Mouse (Mus musculus): ENCODE results near the gene Cldnd2. TPM values are rescaled to one million over a fixed set of nuclear protein-coding genes. Genes with fewer than 3 reads are reported as not detected.
"Not testable (repeated sequence)": the region's sequence is repeated elsewhere in the genome, so short reads cannot be mapped to it uniquely, and the experiment has no call there.

The Cldnd2 gene
- not detected in 2 replicates for polyA plus RNA-seq (2015; fragmentation: Nextera tagmentation; extraction: Ambion mirVana)

DNA sequence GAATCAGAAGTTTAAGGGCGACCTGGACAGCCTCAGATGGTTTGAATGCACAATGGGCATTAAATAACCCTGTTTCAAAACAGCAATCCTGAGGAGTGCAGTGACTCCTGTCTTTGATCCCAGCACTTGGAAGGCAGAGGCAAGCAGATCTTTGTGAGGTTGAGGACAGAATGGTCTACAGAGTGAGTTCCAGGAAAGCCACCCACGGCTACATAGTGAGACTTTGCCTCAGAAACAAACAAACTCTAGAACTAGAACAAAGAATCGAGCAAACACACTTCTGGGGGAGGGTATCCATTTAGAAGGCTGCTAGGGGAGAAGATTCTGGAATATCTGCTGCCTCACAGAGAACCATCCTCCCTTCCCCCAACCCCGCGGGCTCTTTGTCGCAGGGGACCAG, at the start of gene Cldnd2:
Gene Cldnd2 (plus strand): TSS at position 301 of the 400 bp plus-strand sequence.
- H3K4me3 ChIP-seq, result no peak within 1 kb of the TSS
- H3K9ac ChIP-seq, result no peak within 1 kb of the TSS
- H3K4me2 ChIP-seq, result no peak within 1 kb of the TSS
- peaks cover 15% of the 10 kb centered on the region for H3K4me1 ChIP-seq
- WGBS, result 80% methylated on average over 6 of the region's 6 CpGs
- no peak for ATAC-seq (ENCODE audit: insufficient number of reproducible peaks, insufficient read depth, low FRiP score, low TSS enrichment, low read depth)
- no peaks in the 10 kb centered on the region for H3K9me3 ChIP-seq
- H3K27ac ChIP-seq, result no peak within 1 kb of the TSS
- no peaks in the 10 kb centered on the region for H3K27me3 ChIP-seq
- H3K36me3 ChIP-seq, result no peaks in the 10 kb centered on the region

DNA sequence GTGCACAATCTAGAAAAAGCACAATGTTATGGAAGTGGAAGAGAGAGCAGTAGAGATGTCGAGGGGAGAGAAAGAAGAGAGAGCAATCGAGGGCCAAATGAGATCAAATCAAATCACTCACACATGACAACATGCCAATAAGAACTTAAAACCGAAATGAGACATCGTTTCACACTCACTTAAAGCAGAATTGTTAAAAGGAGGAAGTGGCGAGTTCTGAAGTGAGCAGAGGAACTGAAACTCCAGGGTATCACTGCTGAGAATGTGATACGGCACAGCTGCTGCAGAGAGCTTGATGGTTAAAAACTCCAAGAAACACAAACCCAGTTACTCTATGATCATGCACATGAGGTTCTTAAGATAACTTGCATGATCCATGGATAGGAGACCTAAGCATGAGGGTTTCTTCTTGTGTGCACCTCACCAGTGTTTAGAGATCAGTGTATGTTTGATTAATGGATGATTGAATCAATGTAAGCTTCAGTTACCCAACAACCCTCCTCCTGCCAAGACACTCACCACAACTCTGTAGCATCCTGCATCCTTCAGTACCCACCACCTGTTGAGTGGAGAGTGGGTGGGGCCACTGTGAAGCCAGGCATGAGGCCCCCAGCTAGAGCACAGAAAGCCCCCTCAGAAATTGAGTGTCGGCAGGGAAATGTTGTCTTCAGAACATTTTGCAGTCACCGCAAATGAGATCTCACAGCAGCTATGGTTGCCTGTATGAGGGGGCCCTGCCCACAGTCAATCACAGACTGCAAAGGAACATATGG, 48.0 kb upstream of the Cldnd2 start:
- Histone ChIP-seq H3K36me3 (no peaks in the 10 kb centered on the region), H3K9me3 (no peaks in the 10 kb centered on the region), H3K27me3 (no peaks in the 10 kb centered on the region), H3K4me3 (no peak overlapping the region), H3K9ac (no peak overlapping the region), H3K27ac (no peak overlapping the region), H3K4me1 (no peaks in the 10 kb centered on the region), H3K4me2 (no peak overlapping the region)
- 78% methylated on average over 8 of the region's 8 CpGs for WGBS
- ATAC-seq (ENCODE audit: insufficient number of reproducible peaks, insufficient read depth, low FRiP score, low TSS enrichment, low read depth), result no peak

DNA sequence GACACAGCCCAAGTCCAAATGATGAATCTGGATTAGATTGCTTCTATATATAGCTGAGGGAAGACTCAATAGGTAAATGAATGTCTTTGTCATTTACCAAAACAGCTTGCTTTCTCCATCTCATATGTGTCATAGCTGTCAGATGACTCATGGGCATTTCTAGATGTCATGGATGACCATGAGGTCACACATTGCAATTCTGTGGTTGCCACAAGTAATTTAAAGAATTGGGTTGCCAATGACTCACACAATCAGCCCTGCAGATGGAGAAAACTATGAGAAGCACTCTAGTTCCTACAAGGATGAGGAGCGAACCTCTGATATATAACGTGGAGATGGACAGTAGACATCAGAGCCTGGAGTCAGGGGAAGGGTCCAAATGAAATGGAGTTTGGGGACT, 41.1 kb upstream of the Cldnd2 start:
- no peak overlapping the region for H3K4me2 ChIP-seq
- no peak overlapping the region for H3K27ac ChIP-seq
- 84% methylated on average over 2 of the region's 2 CpGs for WGBS
- H3K9ac ChIP-seq, result no peak overlapping the region
- H3K36me3 ChIP-seq, result no peaks in the 10 kb centered on the region
- H3K4me3 ChIP-seq, result no peak overlapping the region
- no peaks in the 10 kb centered on the region for H3K27me3 ChIP-seq
- no peak for ATAC-seq (ENCODE audit: insufficient number of reproducible peaks, insufficient read depth, low FRiP score, low TSS enrichment, low read depth)
- no peaks in the 10 kb centered on the region for H3K4me1 ChIP-seq
- H3K9me3 ChIP-seq, result no peaks in the 10 kb centered on the region

DNA sequence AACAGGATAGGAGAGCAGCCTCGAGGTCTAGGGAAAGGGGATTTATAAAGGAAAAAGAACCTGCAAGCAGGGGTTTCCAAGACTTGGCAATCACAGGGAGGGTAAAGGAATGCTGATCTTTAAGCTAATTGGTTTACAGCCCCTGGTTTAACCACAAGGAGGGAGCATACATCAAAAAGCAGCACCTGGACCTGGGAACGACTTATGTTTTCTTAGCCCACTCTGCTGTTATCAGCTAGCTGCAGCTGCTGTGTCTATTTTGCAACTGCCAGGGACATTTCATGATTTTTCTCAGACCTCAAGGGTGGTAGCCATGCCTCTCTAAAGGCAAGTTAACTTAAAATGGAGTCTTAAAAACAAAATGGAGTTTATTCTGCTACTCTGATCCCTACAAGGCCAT, 37.9 kb upstream of the Cldnd2 start:
- Histone ChIP-seq H3K4me2 (no peak overlapping the region), H3K4me1 (no peaks in the 10 kb centered on the region), H3K9me3 (no peaks in the 10 kb centered on the region), H3K36me3 (no peaks in the 10 kb centered on the region), H3K4me3 (no peak overlapping the region), H3K9ac (no peak overlapping the region), H3K27ac (no peak overlapping the region), H3K27me3 (no peaks in the 10 kb centered on the region)
- ATAC-seq (ENCODE audit: insufficient number of reproducible peaks, insufficient read depth, low FRiP score, low TSS enrichment, low read depth), result no peak
- 49% methylated on average over 2 of the region's 2 CpGs for WGBS

DNA sequence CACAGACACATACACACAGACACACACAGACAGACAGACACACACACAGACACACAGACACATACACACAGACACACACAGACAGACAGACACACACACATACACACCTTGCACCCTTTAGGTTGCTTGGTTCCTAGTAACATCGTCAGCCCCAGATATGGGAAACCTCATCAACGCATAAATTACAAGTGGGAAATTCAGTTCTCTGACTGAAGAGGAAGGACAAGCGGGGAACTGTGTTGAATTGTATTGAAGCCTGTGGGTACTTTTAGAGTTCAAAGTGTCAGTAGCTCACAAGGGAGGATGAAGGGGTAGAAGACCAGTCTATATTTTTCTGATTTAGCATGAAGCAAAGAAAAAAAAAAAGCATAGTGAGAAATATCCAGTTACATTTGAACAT, 33.0 kb upstream of the Cldnd2 start:
- no peak overlapping the region for H3K4me2 ChIP-seq
- ATAC-seq (ENCODE audit: insufficient number of reproducible peaks, insufficient read depth, low FRiP score, low TSS enrichment, low read depth), result no peak
- no peaks in the 10 kb centered on the region for H3K4me1 ChIP-seq
- no peaks in the 10 kb centered on the region for H3K27me3 ChIP-seq
- 80% methylated on average over 3 of the region's 3 CpGs for WGBS
- H3K4me3 ChIP-seq, result no peak overlapping the region
- no peak overlapping the region for H3K27ac ChIP-seq
- H3K9ac ChIP-seq, result no peak overlapping the region
- no peaks in the 10 kb centered on the region for H3K9me3 ChIP-seq
- H3K36me3 ChIP-seq, result no peaks in the 10 kb centered on the region

DNA sequence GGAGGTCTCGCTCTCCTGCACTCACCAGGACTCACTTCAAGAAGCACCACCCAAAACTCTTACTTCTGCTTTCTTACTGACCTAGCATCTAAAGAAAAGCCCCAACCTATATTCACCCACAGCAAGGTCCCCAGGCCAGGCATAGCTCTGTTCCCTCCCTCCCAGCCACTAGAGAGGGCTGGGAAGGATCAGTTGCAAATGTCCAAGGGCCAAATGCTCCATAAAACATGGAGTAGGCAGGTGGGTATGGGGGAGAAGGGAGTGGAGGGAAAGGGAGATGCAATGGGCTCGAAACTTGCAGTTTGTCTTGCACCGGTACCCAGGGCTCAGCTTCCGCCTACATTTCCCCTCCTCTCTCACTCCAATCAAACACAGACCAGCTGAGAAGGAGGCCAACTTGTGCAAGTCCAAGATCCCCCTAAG, 32.4 kb upstream of the Cldnd2 start, which contains the start of gene Siglecg:
Gene Siglecg (plus strand): TSS at position 74 of the 423 bp plus-strand sequence.
- no peaks in the 10 kb centered on the region for H3K9me3 ChIP-seq
- H3K4me1 ChIP-seq, result no peaks in the 10 kb centered on the region
- no peaks in the 10 kb centered on the region for H3K36me3 ChIP-seq
- no peak within 1 kb of the TSS for H3K9ac ChIP-seq
- no peak within 1 kb of the TSS for H3K27ac ChIP-seq
- ATAC-seq (ENCODE audit: insufficient number of reproducible peaks, insufficient read depth, low FRiP score, low TSS enrichment, low read depth), result no peak
- no peak within 1 kb of the TSS for H3K4me3 ChIP-seq
- no peaks in the 10 kb centered on the region for H3K27me3 ChIP-seq
- WGBS, result 79% methylated on average over 4 of the region's 4 CpGs
- no peak within 1 kb of the TSS for H3K4me2 ChIP-seq

DNA sequence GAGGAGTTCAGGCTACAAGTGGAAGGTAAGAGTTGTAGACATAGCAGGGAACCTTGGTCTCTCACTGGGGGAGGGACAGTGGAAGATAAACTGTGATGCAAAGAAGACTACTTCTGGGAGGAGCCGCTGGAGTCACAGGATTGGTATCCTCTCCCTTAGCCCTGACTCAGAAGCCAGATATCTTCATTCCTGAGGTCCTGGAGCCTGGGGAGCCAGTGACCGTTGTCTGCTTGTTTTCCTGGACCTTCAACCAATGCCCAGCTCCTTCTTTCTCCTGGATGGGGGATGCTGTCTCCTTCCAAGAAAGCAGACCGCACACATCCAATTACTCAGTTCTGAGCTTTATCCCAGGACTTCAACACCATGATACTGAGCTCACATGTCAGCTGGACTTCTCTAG, 31.5 kb upstream of the Cldnd2 start:
- H3K36me3 ChIP-seq, result no peaks in the 10 kb centered on the region
- no peak overlapping the region for H3K27ac ChIP-seq
- no peak for ATAC-seq (ENCODE audit: insufficient number of reproducible peaks, insufficient read depth, low FRiP score, low TSS enrichment, low read depth)
- H3K27me3 ChIP-seq, result no peaks in the 10 kb centered on the region
- no peaks in the 10 kb centered on the region for H3K9me3 ChIP-seq
- no peaks in the 10 kb centered on the region for H3K4me1 ChIP-seq
- 71% methylated on average over 3 of the region's 3 CpGs for whole genome bisulfite sequencing
- H3K4me2 ChIP-seq, result no peak overlapping the region
- no peak overlapping the region for H3K4me3 ChIP-seq
- no peak overlapping the region for H3K9ac ChIP-seq

DNA sequence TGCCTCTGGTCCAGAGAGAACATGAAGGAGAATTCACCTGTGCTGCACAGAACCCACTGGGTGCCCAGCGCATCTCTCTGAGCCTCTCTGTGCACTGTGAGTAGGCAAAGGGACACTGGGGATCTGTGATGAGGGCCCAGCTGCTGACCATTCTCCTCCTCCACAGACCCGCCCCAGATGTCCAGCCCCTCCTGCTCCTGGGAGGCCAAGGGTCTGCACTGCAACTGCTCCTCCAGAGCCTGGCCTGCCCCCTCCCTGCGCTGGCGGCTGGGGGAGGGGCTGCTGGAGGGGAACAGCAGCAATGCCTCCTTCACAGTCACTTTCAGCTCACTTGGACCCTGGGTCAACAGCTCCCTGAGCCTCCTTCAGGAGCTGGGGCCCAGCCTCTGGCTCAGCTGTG, 28.9 kb upstream of the Cldnd2 start:
- not testable (repeated sequence) for H3K9me3 ChIP-seq; H3K4me3 ChIP-seq; ATAC-seq (ENCODE audit: insufficient number of reproducible peaks, insufficient read depth, low FRiP score, low TSS enrichment, low read depth); H3K4me2 ChIP-seq; H3K9ac ChIP-seq; H3K27ac ChIP-seq; H3K4me1 ChIP-seq; H3K36me3 ChIP-seq; H3K27me3 ChIP-seq
- 27% methylated on average over 4 of the region's 4 CpGs for WGBS

DNA sequence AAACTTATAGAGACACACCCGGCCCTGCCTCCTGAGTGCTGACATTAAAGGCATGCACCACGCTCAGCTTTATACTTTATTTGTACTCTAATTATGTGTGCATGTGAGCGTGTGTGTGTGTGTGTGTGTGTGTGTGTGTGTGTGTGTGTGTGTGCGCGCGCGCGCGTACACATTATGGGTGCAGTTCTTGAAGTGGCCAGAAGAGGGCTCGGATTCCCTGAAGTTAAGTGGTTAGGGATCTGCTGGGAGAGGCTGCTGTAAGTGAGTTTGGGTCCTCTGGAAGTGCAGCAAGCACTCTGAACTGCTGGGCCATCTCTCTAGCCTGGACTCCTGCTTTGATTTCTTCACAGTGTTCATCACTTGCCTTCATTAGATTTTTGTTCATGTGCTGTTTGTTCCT, 23.3 kb upstream of the Cldnd2 start:
- H3K36me3 ChIP-seq, result no peaks in the 10 kb centered on the region
- ATAC-seq (ENCODE audit: insufficient number of reproducible peaks, insufficient read depth, low FRiP score, low TSS enrichment, low read depth), result no peak
- no peaks in the 10 kb centered on the region for H3K27me3 ChIP-seq

DNA sequence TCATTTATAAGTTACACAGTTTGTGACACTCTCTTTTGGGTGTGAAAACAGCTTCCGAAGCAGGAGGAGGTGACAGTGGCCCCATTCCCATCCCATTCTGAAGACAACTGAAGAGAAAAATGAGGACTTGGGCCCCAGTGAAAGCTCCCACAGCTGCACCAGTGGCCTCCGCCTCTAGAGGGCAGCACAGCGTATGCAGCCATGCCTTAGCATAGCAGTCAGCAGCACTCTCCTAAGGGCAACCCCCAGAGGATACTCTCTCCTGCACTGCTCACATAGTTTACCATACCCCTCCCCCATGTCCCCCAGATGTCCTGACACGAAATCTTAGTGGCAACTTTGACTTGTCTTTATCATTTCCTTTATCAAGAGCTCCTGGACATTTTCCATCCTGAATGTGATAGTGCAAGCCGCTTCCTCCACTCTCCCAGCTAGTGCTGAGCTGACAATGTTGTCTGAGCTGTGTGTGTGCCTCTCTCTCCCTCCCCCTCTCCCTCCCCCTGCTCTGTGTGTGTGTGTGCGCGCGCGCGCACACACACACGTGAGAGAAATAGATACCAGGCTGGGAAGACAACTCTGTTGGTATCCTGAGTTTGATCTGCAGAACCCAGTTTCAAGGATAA, 17.5 kb upstream of the Cldnd2 start:
- Histone ChIP-seq H3K4me3 (no peak overlapping the region), H3K4me2 (peak overlapping the region; percentile 39), H3K27me3 (no peaks in the 10 kb centered on the region), H3K9me3 (no peaks in the 10 kb centered on the region), H3K9ac (no peak overlapping the region), H3K4me1 (peaks cover 5% of the 10 kb centered on the region; the same call in 1 of the 2 replicates), H3K36me3 (no peaks in the 10 kb centered on the region), H3K27ac (no peak overlapping the region)
- ATAC-seq (ENCODE audit: insufficient number of reproducible peaks, insufficient read depth, low FRiP score, low TSS enrichment, low read depth), result peak; percentile 79
- whole genome bisulfite sequencing, result 10% methylated on average over 11 of the region's 11 CpGs

More for the DNA sequence above, 23.3 kb upstream of the Cldnd2 start:
- Histone ChIP-seq H3K4me2 (no peak overlapping the region), H3K4me3 (no peak overlapping the region), H3K9me3 (0 out of 2 replicates have a peak, but pooled peaks cover 3% of the 10 kb centered on the region), H3K9ac (no peak overlapping the region), H3K4me1 (no peaks in the 10 kb centered on the region), H3K27ac (no peak overlapping the region)
- WGBS, result 85% methylated on average over 10 of the region's 10 CpGs

DNA sequence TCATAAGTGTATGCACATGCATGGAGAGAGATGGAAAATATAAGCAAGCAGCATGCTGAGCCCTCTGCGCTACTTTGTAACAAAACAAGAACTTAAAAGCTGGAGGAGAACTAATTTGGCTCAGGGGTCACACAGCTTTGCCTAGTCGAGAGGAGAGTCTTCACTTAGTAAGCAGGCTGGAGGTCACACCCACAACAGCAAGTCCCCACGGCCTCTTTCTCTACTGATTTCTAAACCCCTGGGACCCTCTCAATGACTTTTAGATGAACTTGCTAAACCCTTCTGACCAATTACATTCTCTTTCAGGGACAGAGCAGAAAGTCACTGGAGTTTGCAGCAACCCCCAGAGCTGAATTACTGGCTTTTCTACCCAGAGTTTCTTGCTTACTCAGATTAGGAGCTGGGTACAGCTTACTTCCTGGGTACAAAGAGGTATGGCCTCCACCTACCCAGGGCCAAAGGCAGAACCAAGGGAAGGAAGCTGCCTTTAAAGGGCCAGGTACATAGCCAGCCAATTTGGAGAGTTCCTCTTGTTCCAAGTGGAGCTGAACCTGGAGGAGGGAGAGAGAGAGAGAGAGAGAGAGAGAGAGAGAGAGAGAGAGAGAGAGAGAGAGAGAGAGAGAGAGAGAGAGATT, 16.5 kb upstream of the Cldnd2 start:
- no peak overlapping the region for H3K27ac ChIP-seq
- H3K9me3 ChIP-seq, result no peaks in the 10 kb centered on the region
- H3K9ac ChIP-seq, result no peak overlapping the region
- peaks cover 5% of the 10 kb centered on the region; the same call in 1 of the 2 replicates for H3K4me1 ChIP-seq
- WGBS, result 62% methylated on average over 3 of the region's 3 CpGs
- no peaks in the 10 kb centered on the region for H3K27me3 ChIP-seq
- H3K4me2 ChIP-seq, result no peak overlapping the region
- H3K4me3 ChIP-seq, result no peak overlapping the region
- no peaks in the 10 kb centered on the region for H3K36me3 ChIP-seq
- ATAC-seq (ENCODE audit: insufficient number of reproducible peaks, insufficient read depth, low FRiP score, low TSS enrichment, low read depth), result no peak

DNA sequence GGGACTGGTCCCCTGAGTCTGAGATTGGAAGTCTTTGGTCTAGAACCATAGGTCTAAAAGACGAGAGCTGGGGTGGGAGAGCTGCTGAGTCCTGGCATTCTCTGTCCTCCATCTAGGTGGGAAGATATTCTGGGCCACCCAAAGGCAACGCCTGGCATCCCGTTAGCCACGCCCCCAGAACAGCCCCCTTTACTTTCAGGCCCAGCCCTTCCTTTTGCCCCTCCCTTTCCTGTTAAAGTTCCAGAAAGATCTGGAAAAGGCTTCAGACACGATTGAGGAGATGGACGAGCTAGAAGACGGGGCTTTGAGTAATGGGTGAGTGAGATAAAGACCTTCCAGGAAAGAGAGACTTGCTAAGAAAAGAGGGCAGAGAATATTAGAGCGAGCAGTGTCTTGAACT, 13.2 kb upstream of the Cldnd2 start, which contains the start of gene Lim2:
Gene Lim2 (plus strand): TSS at position 265 of the 400 bp plus-strand sequence.
- Histone ChIP-seq H3K9me3 (no peaks in the 10 kb centered on the region), H3K36me3 (no peaks in the 10 kb centered on the region), H3K9ac (no peak within 1 kb of the TSS), H3K4me1 (peaks cover 5% of the 10 kb centered on the region; the same call in 1 of the 2 replicates), H3K27ac (no peak within 1 kb of the TSS), H3K27me3 (no peaks in the 10 kb centered on the region), H3K4me3 (no peak within 1 kb of the TSS), H3K4me2 (no peak within 1 kb of the TSS)
- 83% methylated on average over 8 of the region's 8 CpGs for WGBS
- ATAC-seq (ENCODE audit: insufficient number of reproducible peaks, insufficient read depth, low FRiP score, low TSS enrichment, low read depth), result no peak

Data from embryonic facial prominence, embryonic 13.5 days (tissue).